Mouse (Mus musculus) neural tube, embryonic 11.5 days (tissue): ENCODE measurements around the gene Ttc28. TPM values are rescaled to one million over a fixed set of nuclear protein-coding genes. Genes with fewer than 3 reads are reported as not detected.

Experiments
- ATAC-seq: fragments of 200-750 bp; cut with Nextera tagmentation; 2 replicates; pipeline ENCODE4 v1.8.0; 2017; ENCODE audit warnings: moderate number of reproducible peaks, mild to moderate bottlenecking, moderate TSS enrichment, moderate library complexity; ENCODE audit not compliant: insufficient read depth, low FRiP score, low TSS enrichment
- DNase-seq: peaks from one replicate; pipeline ENCODE4 v3.0.0-alpha.2; 2015; ENCODE audit warnings: low spot score
- H3K27ac ChIP-seq: fragments of 300-500 bp; sonication (generic); 2 replicates; pipeline ENCODE4 v1.5.1; 2014; ENCODE audit warnings: low read depth, mild to moderate bottlenecking, low read length
- H3K27me3 ChIP-seq: fragments of 300-500 bp; sonication (generic); 2 replicates; pipeline ENCODE4 v1.6.1; 2014; ENCODE audit warnings: mild to moderate bottlenecking, low read length, mixed read lengths; ENCODE audit not compliant: control insufficient read depth, insufficient read depth
- H3K36me3 ChIP-seq: fragments of 300-500 bp; sonication (generic); 2 replicates; pipeline ENCODE4 v1.6.1; 2014; ENCODE audit warnings: mild to moderate bottlenecking, low read length, moderate library complexity, mixed read lengths; ENCODE audit not compliant: control insufficient read depth, insufficient read depth
- H3K4me1 ChIP-seq: fragments of 300-500 bp; sonication (generic); 2 replicates; pipeline ENCODE4 v1.6.1; 2014; ENCODE audit warnings: low read length, mixed read lengths; ENCODE audit not compliant: control insufficient read depth, insufficient read depth
- H3K4me2 ChIP-seq: fragments of 300-500 bp; sonication (generic); 2 replicates; pipeline ENCODE4 v1.6.1; 2014; ENCODE audit warnings: low read depth, mild to moderate bottlenecking, moderate library complexity
- H3K4me3 ChIP-seq: fragments of 300-500 bp; sonication (generic); 2 replicates; pipeline ENCODE4 v1.5.1; 2014; ENCODE audit warnings: low read depth, low read length
- H3K9ac ChIP-seq: fragments of 300-500 bp; sonication (generic); 2 replicates; pipeline ENCODE4 v1.6.1; 2014; ENCODE audit warnings: mild to moderate bottlenecking, low read length
- H3K9me3 ChIP-seq: fragments of 300-500 bp; sonication (generic); 2 replicates; pipeline ENCODE4 v1.6.1; 2016; ENCODE audit warnings: low read length; ENCODE audit not compliant: control insufficient read depth
- WGBS: fragments of 180-500 bp; shearing (Covaris S2); extraction: QIAGEN DNeasy Blood & Tissue Kit; methylation state at CpG from one replicate; pipeline ENCODE4 v1.1.7; 2014; 5-methylcytosine and 5-hydroxymethylcytosine counted together
- polyA plus RNA-seq: library from polyadenylated mRNA; unstranded; fragments of >200 nt; fragmentation: Nextera tagmentation; extraction: Ambion mirVana; gene quantifications from 2 replicates; pipeline ENCODE4 v1.2.1, GENCODE M21; 2014

Ttc28 gene
- polyA plus RNA-seq, 1 experiment from 2014 or later, result 16.1 TPM

- no peaks in the 10 kb centered on the region for H3K9me3 ChIP-seq
- H3K9ac ChIP-seq, result 0 out of 2 replicates have a peak overlapping the region, but pooled peaks have one; percentile 0
- DNase-seq (no peak), ATAC-seq (no peak)
- H3K4me3 ChIP-seq, result no peak overlapping the region
- no peaks in the 10 kb centered on the region for H3K27me3 ChIP-seq
- H3K36me3 ChIP-seq, result no peaks in the 10 kb centered on the region
- WGBS, result 69% methylated on average over 22 of the region's 22 CpGs
- no peak overlapping the region for H3K27ac ChIP-seq
- no peak overlapping the region for H3K4me2 ChIP-seq
- peaks cover 36% of the 10 kb centered on the region for H3K4me1 ChIP-seq
Observed at GRCm38 (mm10) chr5:111058401-111059139, 179.0 kb downstream of the Ttc28 start.

GRCm38 (mm10) chr5:111059140-111059921, 179.7 kb downstream of the Ttc28 start:
- Histone ChIP-seq H3K4me3 (no peak overlapping the region), H3K9ac (0 out of 2 replicates have a peak overlapping the region, but pooled peaks have one; percentile 0), H3K9me3 (no peaks in the 10 kb centered on the region), H3K27ac (no peak overlapping the region), H3K36me3 (no peaks in the 10 kb centered on the region), H3K4me1 (peaks cover 28% of the 10 kb centered on the region), H3K27me3 (no peaks in the 10 kb centered on the region), H3K4me2 (no peak overlapping the region)
- 76% methylated on average over 11 of the region's 11 CpGs for WGBS
- no peak for DNase-seq
- no peak for ATAC-seq

- 62% methylated on average over 6 of the region's 6 CpGs for whole genome bisulfite sequencing
- ATAC-seq (no peak), DNase-seq (no peak)
- H3K27ac ChIP-seq, result no peak overlapping the region
- H3K4me2 ChIP-seq, result no peak overlapping the region
- H3K9me3 ChIP-seq, result no peaks in the 10 kb centered on the region
- no peaks in the 10 kb centered on the region for H3K27me3 ChIP-seq
- peaks cover 23% of the 10 kb centered on the region for H3K4me1 ChIP-seq
- no peak overlapping the region for H3K4me3 ChIP-seq
- no peaks in the 10 kb centered on the region for H3K36me3 ChIP-seq
- H3K9ac ChIP-seq, result no peak overlapping the region
Observed at GRCm38 (mm10) chr5:111060246-111060745, 180.7 kb downstream of the Ttc28 start.

DNA sequence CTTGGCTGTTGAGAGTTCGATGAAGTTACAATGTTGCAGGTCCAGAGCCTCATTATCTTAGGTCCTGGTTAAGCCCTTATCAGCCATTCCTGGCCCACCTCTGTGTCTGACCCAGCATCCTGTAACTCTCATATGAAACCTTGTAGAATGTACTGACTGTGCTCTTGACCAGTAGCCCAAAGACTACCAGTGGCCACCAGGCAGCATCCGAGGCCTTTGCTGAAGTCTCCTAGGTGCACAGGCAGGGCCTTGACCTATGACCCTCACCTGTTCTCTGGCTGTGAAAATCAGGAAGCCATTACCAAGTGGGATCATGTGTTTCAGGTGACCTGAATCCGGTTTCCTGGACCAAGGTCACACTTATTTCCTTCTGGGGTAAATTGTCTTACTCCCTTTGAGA, 183.6 kb downstream of the Ttc28 start:
- Histone ChIP-seq H3K36me3 (no peaks in the 10 kb centered on the region), H3K4me1 (peaks cover 11% of the 10 kb centered on the region), H3K27ac (no peak overlapping the region), H3K9me3 (no peaks in the 10 kb centered on the region), H3K27me3 (no peaks in the 10 kb centered on the region), H3K4me2 (no peak overlapping the region), H3K4me3 (no peak overlapping the region), H3K9ac (no peak overlapping the region)
- DNase-seq (no peak), ATAC-seq (no peak)
- 90% methylated on average over 3 of the region's 3 CpGs for WGBS

DNA sequence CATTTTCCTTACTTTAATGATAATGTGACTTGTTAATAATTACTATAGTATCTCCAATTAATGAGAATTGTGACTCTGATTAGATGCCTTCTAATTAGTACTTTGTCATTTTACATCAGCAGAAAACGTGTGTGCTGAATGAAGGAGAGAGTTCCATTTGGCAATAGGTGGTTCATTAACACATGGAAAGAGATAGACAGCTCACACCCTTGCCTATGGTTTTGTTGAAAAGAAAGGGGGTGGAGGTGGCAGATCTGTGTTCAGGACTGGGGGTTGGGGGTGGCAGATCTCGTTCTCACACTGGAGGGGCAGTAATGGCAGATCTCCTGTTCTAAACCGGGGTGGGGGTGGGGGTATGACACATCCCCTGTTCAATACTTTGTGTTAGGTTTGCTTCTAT, 184.4 kb downstream of the Ttc28 start:
- peaks cover 3% of the 10 kb centered on the region for H3K4me1 ChIP-seq
- no peak for DNase-seq

DNA sequence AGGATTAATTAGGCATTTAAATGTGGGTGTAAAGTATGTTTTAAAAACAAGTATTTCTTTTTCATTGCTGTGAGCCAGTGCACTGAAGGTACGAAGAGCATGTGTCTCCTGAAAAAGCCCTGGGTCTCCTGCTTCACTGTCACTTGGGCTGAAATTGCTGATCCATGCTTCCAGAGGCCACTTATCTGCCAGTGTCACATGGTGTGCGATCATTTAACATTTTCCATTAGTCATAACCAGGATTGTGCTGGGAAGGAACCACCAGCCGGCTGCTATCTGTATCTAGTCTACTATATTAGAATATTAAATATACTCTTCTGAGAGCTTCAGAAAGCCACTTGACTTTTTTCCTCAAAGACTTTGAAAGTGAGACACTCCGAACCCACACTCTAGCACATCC, 186.2 kb downstream of the Ttc28 start:
- DNase-seq (no peak), ATAC-seq (no peak)
- H3K27me3 ChIP-seq, result no peaks in the 10 kb centered on the region
- no peak overlapping the region for H3K4me3 ChIP-seq
- peaks cover 3% of the 10 kb centered on the region for H3K4me1 ChIP-seq
- H3K9ac ChIP-seq, result no peak overlapping the region
- no peak overlapping the region for H3K27ac ChIP-seq
- no peaks in the 10 kb centered on the region for H3K36me3 ChIP-seq
- H3K9me3 ChIP-seq, result no peaks in the 10 kb centered on the region
- WGBS, result 78% methylated on average over 4 of the region's 4 CpGs
- no peak overlapping the region for H3K4me2 ChIP-seq

More for the DNA sequence above, 184.4 kb downstream of the Ttc28 start:
- no peak for ATAC-seq
- H3K27ac ChIP-seq, result no peak overlapping the region
- H3K27me3 ChIP-seq, result no peaks in the 10 kb centered on the region
- 58% methylated on average over 3 of the region's 3 CpGs for WGBS
- no peaks in the 10 kb centered on the region for H3K9me3 ChIP-seq
- H3K36me3 ChIP-seq, result no peaks in the 10 kb centered on the region
- H3K9ac ChIP-seq, result no peak overlapping the region
- H3K4me2 ChIP-seq, result no peak overlapping the region
- H3K4me3 ChIP-seq, result no peak overlapping the region

DNA sequence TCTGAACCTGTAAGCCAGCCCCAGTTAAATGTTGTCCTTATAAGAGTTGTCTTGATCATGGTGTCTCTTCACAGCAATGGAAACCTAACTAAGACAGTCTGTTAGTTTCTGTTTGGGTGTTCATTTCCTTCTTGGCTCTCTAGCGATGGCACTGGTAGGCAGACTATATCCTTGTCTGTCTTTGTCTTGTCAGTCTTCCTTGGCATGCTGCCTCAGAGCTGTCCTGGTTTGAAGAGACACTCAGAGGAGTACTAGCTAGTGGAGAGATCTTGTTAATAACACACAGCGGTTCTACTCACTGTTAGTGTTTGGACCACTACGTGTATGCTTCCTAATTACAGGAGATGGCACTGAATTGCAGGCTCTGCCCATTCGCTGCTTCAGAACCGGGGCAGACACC, 189.9 kb downstream of the Ttc28 start:
- H3K4me2 ChIP-seq, result no peak overlapping the region
- no peaks in the 10 kb centered on the region for H3K36me3 ChIP-seq
- no peak overlapping the region for H3K4me3 ChIP-seq
- no peak overlapping the region for H3K27ac ChIP-seq
- no peaks in the 10 kb centered on the region for H3K27me3 ChIP-seq
- DNase-seq, result no peak
- no peak for ATAC-seq
- H3K4me1 ChIP-seq, result peaks cover 12% of the 10 kb centered on the region
- WGBS, result 95% methylated on average over 5 of the region's 5 CpGs
- no peak overlapping the region for H3K9ac ChIP-seq
- no peaks in the 10 kb centered on the region for H3K9me3 ChIP-seq

DNA sequence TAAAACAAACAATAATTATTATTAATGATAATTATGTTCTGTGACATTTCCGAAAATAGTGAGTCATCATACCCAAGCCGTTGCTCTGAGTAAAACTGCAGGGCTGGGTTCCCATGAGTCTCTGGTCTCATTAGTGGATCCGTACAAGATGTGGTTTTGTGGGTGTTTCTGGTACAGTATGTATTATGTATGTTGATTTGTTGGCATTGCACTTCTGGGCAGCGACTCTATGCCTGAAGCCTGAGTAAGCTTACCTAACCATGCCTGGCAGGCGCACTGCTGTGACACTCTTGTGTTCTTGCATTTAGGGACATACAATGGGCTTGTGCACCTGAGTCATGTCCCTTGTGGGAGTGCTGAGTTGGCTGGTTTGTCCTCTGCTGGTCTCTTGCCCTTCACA, 190.3 kb downstream of the Ttc28 start:
- H3K4me3 ChIP-seq, result no peak overlapping the region
- peaks cover 12% of the 10 kb centered on the region for H3K4me1 ChIP-seq
- 88% methylated on average over 5 of the region's 5 CpGs for WGBS
- no peak overlapping the region for H3K27ac ChIP-seq
- no peak overlapping the region for H3K9ac ChIP-seq
- no peaks in the 10 kb centered on the region for H3K9me3 ChIP-seq
- no peaks in the 10 kb centered on the region for H3K27me3 ChIP-seq
- no peaks in the 10 kb centered on the region for H3K36me3 ChIP-seq
- H3K4me2 ChIP-seq, result no peak overlapping the region
- DNase-seq (no peak), ATAC-seq (no peak)
